Mouse (Mus musculus) forebrain, embryonic 12.5 days (tissue): ENCODE results near the gene Smurf1. TPM values are rescaled to one million over a fixed set of nuclear protein-coding genes. Genes with fewer than 3 reads are reported as not detected.

Source experiments
- ATAC-seq: fragments of 200-750 bp; cut with Nextera tagmentation; 2 replicates; pipeline ENCODE4 v1.8.0; 2017; ENCODE audit warnings: moderate TSS enrichment; ENCODE audit not compliant: low FRiP score
- H3K27ac ChIP-seq: fragments of 300-500 bp; sonication (generic); 2 replicates; pipeline ENCODE4 v1.5.1; 2016; ENCODE audit warnings: mild to moderate bottlenecking
- H3K27me3 ChIP-seq: fragments of 300-500 bp; sonication (generic); 2 replicates; pipeline ENCODE4 v1.6.1; 2016; ENCODE audit warnings: mild to moderate bottlenecking
- H3K36me3 ChIP-seq: fragments of 300-500 bp; sonication (generic); replicated peaks from 2 replicates; pipeline ENCODE4 v1.6.1; 2016; ENCODE audit warnings: mild to moderate bottlenecking
- H3K4me1 ChIP-seq: fragments of 300-500 bp; sonication (generic); 2 replicates; pipeline ENCODE4 v1.6.1; 2016
- H3K4me2 ChIP-seq: fragments of 300-500 bp; sonication (generic); 2 replicates; pipeline ENCODE4 v1.6.1; 2016; ENCODE audit warnings: mild to moderate bottlenecking, moderate library complexity
- H3K4me3 ChIP-seq: fragments of 300-500 bp; sonication (generic); replicated peaks from 2 replicates; pipeline ENCODE4 v1.5.1; 2016; ENCODE audit warnings: mild to moderate bottlenecking
- H3K9ac ChIP-seq: fragments of 300-500 bp; sonication (generic); 2 replicates; pipeline ENCODE4 v1.6.1; 2016; ENCODE audit warnings: mild to moderate bottlenecking
- H3K9me3 ChIP-seq: fragments of 300-500 bp; sonication (generic); 2 replicates; pipeline ENCODE4 v1.6.1; 2016
- WGBS: fragments of 180-500 bp; shearing (Covaris S2); methylation state at CpG from one replicate; pipeline ENCODE4 v1.1.7; 2016; 5-methylcytosine and 5-hydroxymethylcytosine counted together
- polyA plus RNA-seq: library from polyadenylated mRNA; unstranded; fragments of >200 nt; fragmentation: Nextera tagmentation; extraction: Ambion mirVana; gene quantifications from 2 replicates; pipeline ENCODE4 v1.2.1, GENCODE M21; 2016

Smurf1 gene
- polyA plus RNA-seq, 1 experiment from 2014 or later, result 22.7 TPM

DNA sequence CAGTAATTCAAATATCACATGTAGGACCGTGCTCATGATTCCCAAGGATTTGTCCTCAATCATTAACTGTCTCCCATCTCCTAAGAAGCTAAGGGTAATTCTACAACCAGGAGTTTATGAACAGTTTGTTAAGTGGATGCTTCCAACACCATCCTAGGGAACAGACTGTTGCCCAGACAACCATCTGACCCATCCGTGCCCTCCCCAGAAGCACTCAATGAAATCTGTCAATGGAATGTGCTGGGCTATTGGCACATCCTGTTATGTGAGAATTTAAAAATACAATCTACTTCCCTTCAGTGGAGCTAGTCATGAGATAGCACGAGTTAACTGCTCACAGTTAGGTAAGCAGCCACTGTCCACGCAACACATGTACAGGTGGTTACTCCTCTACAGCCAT, 56.1 kb downstream of the Smurf1 start:
- WGBS, result 85% methylated on average over 4 of the region's 4 CpGs
- peaks cover 23% of the 10 kb centered on the region for H3K4me1 ChIP-seq
- no peak for ATAC-seq

DNA sequence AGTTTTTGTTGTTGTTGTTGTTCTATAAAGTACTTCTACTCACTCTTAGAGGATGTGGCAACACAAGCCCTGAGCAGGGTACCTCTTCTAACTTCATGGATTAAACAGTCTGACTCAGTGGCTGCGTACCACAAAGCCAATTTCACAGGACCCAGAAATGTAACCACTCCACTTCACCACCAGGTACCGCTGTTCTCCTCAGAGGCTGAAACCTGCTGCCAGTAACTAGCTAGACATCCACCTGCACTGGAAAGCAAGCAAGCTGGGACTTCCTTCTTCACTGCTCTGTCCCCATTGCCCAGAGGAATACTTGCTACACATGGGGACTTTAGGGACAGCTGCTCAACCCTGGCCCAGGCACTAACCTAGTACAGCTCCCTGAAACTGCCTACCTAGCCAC, 58.1 kb downstream of the Smurf1 start:
- Histone ChIP-seq H3K4me1 (peaks cover 14% of the 10 kb centered on the region), H3K36me3 (no peaks in the 10 kb centered on the region), H3K9me3 (no peaks in the 10 kb centered on the region), H3K27me3 (no peaks in the 10 kb centered on the region), H3K4me2 (no peak overlapping the region), H3K9ac (no peak overlapping the region), H3K27ac (no peak overlapping the region), H3K4me3 (no peak overlapping the region)
- ATAC-seq, result no peak
- 58% methylated on average over 2 of the region's 2 CpGs for WGBS

More for the DNA sequence above, 56.1 kb downstream of the Smurf1 start:
- no peak overlapping the region for H3K4me3 ChIP-seq
- H3K9me3 ChIP-seq, result no peaks in the 10 kb centered on the region
- no peak overlapping the region for H3K9ac ChIP-seq
- no peak overlapping the region for H3K27ac ChIP-seq
- no peak overlapping the region for H3K4me2 ChIP-seq
- no peaks in the 10 kb centered on the region for H3K27me3 ChIP-seq
- no peaks in the 10 kb centered on the region for H3K36me3 ChIP-seq

DNA sequence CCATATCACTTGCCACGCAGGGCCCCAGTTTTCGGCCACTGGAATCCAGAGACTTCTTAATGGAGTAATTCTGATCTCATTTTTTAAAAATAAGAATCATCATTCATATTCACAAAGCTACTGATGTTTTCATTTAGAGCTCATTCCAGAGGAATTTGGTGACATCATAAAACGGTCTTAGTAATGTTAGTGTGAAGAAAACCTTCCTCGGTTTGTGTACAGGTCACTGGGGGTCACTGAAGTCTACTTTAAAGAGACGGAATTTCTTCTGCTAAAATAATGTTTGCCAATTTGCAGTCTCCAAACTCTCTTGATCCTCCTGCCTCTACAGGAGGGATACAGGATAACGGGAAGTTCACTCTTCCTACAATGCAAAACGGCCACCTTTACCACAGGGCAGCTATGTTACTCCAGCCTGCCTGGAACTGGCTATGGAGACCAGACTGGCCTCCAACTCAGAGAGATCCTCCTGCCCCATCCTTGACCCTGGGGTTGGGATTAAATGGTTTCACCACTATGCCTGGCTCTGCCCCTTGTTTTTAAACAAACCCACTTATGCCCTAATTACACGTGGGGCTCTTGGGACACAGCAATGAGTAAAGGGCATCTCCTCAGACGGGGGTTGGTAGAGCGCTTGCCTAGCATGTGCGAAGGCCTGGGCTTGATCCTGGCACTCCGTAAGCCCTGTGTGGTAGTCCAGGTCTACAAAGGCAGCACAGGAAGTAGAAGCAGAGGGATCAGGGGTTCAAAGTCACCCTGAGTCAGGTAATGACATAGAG, 61.1 kb downstream of the Smurf1 start:
- Histone ChIP-seq H3K4me3 (no peak overlapping the region), H3K4me2 (no peak overlapping the region), H3K27me3 (no peaks in the 10 kb centered on the region), H3K4me1 (0 out of 2 replicates have a peak, but pooled peaks cover under 1% of the 10 kb centered on the region), H3K27ac (no peak overlapping the region), H3K9me3 (no peaks in the 10 kb centered on the region), H3K9ac (no peak overlapping the region), H3K36me3 (peaks cover 12% of the 10 kb centered on the region)
- 77% methylated on average over 12 of the region's 12 CpGs for WGBS
- ATAC-seq, result no peak

DNA sequence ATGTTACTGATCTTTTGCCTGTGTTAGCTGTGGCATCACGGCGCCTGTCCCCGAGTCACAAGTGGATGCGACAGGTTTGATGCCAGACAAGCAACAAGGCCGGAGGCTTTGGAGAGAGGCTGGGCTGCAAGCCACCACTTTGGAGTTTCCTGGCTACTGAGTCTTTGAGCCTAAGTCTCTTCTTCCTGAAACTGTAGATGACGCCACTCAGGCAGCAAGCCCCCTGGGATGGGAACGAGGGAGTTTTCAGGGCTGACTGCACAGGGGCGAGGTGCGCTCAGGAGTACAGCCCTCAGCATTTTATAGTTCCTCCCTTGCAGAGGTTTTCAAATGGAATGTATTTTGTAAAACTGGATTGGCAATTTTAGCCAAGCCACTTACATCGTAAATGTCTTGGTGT, 63.9 kb downstream of the Smurf1 start:
- 76% methylated on average over 10 of the region's 10 CpGs for WGBS
- H3K9ac ChIP-seq, result no peak overlapping the region
- no peaks in the 10 kb centered on the region for H3K9me3 ChIP-seq
- H3K4me1 ChIP-seq, result peaks cover 18% of the 10 kb centered on the region
- H3K4me3 ChIP-seq, result no peak overlapping the region
- no peaks in the 10 kb centered on the region for H3K27me3 ChIP-seq
- no peak overlapping the region for H3K4me2 ChIP-seq
- no peak for ATAC-seq
- H3K27ac ChIP-seq, result no peak overlapping the region
- H3K36me3 ChIP-seq, result peaks cover 12% of the 10 kb centered on the region

DNA sequence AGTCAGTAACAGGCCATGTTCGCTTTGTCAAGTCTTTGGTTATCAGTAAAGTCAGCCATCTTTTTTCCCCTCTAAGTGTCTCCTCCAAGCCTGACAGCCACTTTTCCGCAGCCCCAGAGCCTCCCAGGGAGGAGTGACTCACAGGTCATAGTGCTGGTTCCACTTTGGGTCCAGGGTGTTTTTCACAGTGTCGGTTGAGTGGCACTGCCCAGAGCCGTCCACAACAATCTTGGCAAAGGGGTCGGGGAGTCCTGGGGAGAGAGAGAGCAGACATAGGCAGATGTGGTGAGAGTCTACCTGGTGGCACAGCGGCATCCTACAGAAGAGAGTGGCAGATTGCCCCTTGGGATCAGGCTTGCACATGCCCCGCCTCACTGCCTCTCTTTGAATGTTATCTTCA, 64.6 kb downstream of the Smurf1 start:
- peaks cover 18% of the 10 kb centered on the region for H3K4me1 ChIP-seq
- no peak for ATAC-seq
- no peak overlapping the region for H3K4me2 ChIP-seq
- no peak overlapping the region for H3K9ac ChIP-seq
- H3K36me3 ChIP-seq, result peaks cover 19% of the 10 kb centered on the region
- 80% methylated on average over 7 of the region's 7 CpGs for WGBS
- no peaks in the 10 kb centered on the region for H3K9me3 ChIP-seq
- H3K27me3 ChIP-seq, result no peaks in the 10 kb centered on the region
- H3K4me3 ChIP-seq, result no peak overlapping the region
- H3K27ac ChIP-seq, result no peak overlapping the region

DNA sequence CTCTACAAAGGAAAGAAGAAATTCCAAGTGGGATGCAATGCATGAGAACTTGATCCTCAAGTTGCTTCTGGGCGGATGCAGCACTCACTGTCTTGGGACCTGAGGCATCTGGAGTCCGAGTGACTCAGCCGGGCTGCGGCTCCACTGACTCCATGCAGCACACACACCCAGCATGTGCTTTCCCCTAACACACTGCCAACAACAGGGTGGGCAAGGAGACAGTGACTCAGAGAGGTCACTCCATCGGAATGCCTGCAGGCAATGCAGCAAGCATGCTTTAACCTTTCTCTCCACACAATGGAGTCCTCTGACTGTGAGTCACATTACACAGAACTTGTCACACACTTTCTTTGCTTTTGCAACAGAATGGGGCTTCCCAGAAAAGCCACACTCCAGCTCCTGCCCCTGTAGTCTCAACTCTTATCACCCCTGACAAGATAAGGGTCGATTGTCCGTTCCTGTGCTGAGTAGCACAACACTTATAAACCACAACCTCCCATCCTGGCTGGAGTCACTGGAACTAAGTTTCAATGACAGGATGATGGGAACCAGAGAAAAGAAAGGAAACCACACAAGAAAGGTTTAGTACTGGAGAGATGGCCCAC, 67.1 kb downstream of the Smurf1 start:
- Histone ChIP-seq H3K27ac (peak overlapping the region; percentile 31; the same call in 1 of the 2 replicates), H3K9me3 (no peaks in the 10 kb centered on the region), H3K36me3 (peaks cover 34% of the 10 kb centered on the region), H3K9ac (no peak overlapping the region), H3K4me2 (no peak overlapping the region), H3K4me3 (no peak overlapping the region), H3K27me3 (no peaks in the 10 kb centered on the region), H3K4me1 (peaks cover 18% of the 10 kb centered on the region)
- no peak for ATAC-seq
- WGBS, result 45% methylated on average over 7 of the region's 7 CpGs

DNA sequence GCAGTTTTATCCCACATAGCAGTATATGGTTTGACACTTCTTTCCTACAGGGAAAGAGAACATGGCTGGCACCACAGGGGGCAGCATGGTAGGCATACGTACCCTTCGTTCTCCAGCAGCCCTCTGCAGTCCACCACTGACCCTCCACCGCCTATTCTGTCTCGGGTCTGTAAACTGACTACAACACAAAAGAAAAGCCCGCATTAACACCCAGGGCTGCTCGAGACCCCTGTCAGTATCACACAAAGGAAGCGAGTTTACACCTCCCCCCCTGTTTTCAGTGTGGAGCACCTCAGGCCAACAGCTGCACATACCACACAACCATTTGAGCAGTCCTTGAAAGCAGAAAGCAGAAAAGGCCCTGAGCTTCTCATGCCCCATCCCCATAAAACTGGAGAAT, 67.8 kb downstream of the Smurf1 start:
- Histone ChIP-seq H3K9ac (no peak overlapping the region), H3K9me3 (no peaks in the 10 kb centered on the region), H3K36me3 (peaks cover 39% of the 10 kb centered on the region), H3K27ac (peak overlapping the region; percentile 33), H3K4me1 (peaks cover 18% of the 10 kb centered on the region), H3K27me3 (no peaks in the 10 kb centered on the region), H3K4me2 (no peak overlapping the region), H3K4me3 (no peak overlapping the region)
- ATAC-seq, result peak; percentile 75
- WGBS, result 6% methylated on average over 7 of the region's 7 CpGs

DNA sequence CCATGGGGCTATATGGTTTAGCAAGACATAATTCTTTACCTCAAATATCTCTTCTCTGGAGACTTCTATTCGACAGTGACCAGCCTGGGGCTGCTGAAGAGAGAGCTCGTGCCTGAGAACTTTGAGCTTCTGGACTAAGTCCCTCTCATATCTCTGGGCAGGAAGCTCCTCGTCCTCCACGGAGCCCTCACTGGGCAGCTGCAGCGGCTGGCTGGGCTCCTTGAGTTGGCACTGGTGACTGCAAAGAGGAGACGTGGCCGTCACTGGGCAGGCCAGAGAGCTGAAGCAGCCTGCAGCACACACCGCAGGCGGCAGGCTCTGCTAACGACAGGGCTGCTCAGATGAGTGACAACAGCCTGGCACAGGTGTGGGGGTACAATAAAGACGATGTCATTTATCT, 74.4 kb downstream of the Smurf1 start:
- H3K9ac ChIP-seq, result no peak overlapping the region
- no peak overlapping the region for H3K4me2 ChIP-seq
- no peak overlapping the region for H3K4me3 ChIP-seq
- H3K27ac ChIP-seq, result no peak overlapping the region
- H3K9me3 ChIP-seq, result no peaks in the 10 kb centered on the region
- no peaks in the 10 kb centered on the region for H3K27me3 ChIP-seq
- H3K4me1 ChIP-seq, result no peaks in the 10 kb centered on the region
- no peak for ATAC-seq
- H3K36me3 ChIP-seq, result peaks cover 77% of the 10 kb centered on the region
- 89% methylated on average over 11 of the region's 11 CpGs for WGBS

DNA sequence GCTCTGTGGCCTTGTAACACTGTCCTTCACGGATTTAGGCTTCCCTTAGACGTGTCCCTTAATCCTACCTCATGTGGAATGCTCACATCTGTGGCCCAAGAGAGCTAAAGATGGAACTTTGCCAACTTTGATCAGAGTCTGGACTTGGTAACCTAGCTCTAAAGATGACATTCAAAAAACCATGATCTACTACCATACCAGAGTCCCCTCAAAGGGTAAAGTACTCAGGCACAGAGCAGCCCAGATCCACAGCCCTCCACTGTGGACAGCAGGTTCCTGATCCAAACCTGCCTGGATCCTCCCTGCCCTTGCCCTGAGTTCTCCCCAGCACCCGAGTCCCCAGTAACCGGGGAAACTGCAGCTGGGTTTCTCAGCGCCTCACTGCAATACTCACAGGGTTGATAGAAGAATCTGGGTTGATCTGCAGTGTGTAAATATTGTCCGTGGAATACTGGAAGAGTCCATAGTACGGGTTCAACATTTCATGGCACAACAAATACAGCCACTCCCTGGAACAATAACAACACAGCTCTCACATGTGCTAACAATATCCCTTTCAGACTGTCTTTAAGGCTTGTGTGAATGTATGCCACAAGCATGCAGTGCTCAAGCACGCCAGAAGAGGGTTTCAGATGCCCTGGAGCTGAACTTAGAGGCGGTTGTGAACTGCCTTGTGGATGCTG, 79.5 kb downstream of the Smurf1 start:
- no peak overlapping the region for H3K9ac ChIP-seq
- ATAC-seq, result no peak
- H3K4me1 ChIP-seq, result no peaks in the 10 kb centered on the region
- peaks cover 91% of the 10 kb centered on the region for H3K36me3 ChIP-seq
- H3K27me3 ChIP-seq, result no peaks in the 10 kb centered on the region
- H3K4me2 ChIP-seq, result no peak overlapping the region
- WGBS, result 93% methylated on average over 9 of the region's 9 CpGs
- no peak overlapping the region for H3K27ac ChIP-seq
- no peaks in the 10 kb centered on the region for H3K9me3 ChIP-seq
- H3K4me3 ChIP-seq, result no peak overlapping the region

DNA sequence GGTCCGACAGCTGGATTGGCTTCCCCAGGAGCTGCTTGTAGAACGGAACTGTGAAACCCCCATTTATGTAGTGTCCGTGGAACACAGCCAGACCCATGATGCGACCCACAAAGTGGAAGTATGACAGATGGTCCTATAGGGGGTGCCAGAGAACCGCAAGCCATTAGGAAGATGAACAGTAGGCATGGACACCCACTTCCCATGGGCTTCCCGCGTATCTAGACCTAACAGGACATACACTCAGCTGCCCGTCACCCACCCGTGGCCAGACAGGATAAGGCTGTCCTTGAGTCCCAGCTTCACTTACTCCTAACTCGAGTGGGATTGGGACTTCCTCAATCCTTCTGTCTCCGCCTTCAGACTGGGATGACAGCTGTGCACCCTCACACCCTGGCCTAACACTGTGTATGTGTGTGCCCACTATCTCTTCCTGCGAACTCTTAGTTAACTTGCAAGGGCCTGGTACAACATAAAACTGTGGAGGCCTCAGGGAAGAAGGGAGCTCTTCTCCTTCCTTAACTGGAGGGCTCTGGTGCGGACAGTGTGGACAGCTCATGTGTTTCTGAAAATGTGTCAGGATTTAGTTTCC, 80.9 kb downstream of the Smurf1 start:
- WGBS, result 87% methylated on average over 13 of the region's 13 CpGs
- Histone ChIP-seq H3K4me2 (no peak overlapping the region), H3K9ac (no peak overlapping the region), H3K27me3 (no peaks in the 10 kb centered on the region), H3K36me3 (peaks cover 97% of the 10 kb centered on the region), H3K4me1 (no peaks in the 10 kb centered on the region), H3K27ac (no peak overlapping the region), H3K4me3 (no peak overlapping the region), H3K9me3 (no peaks in the 10 kb centered on the region)
- no peak for ATAC-seq

DNA sequence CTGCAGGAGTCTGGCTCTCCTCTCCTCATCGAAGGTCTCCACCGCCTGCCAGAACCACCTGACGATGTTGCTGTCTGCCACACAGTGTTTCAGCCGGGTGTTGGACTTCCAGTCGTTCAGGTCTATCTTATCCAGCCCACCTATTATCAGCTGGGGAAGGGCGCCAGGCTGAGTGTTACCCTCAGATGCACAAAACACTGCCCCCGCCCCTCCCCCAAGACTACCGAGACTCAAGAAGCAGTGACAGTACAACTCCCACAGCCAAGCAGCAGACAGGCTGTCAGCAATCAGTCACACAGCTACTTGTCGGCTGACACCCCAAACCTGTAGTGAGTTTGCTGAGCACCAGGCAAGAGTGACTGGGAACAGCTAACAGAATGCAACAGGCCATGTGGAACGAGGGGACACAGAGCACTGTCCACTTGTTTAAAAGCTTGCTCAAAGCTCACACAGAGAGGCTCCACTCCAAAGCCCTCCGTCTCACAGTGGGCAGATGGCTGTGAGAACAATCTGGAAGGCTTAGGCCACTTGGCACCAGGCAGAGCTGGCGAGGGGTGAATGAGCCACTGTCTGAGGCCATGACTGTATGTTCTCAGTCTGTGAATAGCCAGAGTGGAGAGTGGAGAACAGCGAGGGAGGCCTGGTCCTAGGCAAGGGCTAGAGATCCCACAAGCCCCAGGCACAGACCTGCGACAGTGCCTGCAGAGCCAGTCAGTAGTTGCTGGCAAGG, 83.8 kb downstream of the Smurf1 start:
- H3K36me3 ChIP-seq, result peaks cover 88% of the 10 kb centered on the region
- no peaks in the 10 kb centered on the region for H3K4me1 ChIP-seq
- no peaks in the 10 kb centered on the region for H3K27me3 ChIP-seq
- no peak for ATAC-seq
- H3K4me3 ChIP-seq, result no peak overlapping the region
- H3K9me3 ChIP-seq, result no peaks in the 10 kb centered on the region
- H3K9ac ChIP-seq, result no peak overlapping the region
- no peak overlapping the region for H3K4me2 ChIP-seq
- H3K27ac ChIP-seq, result no peak overlapping the region
- 93% methylated on average over 14 of the region's 14 CpGs for WGBS

DNA sequence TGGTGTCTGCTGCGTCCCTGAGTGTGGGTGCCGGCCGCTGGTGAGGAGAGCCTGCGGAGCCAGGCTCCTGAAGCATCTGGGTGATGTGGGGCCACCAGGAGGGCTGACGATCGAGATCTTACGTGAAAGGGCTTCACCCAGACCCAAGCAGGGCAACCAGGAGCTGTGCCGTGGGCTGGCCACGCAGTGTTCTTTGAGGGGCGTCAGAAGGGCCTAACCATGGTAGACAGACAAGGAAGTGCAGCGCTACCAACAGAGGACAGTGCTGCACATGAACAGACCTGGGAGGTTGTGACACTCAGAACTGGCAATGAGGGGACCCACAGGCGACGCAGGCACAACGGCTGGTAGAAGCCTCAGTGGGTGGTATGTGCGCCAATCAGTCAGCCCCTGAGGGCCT, 88.6 kb downstream of the Smurf1 start:
- peaks cover 42% of the 10 kb centered on the region for H3K36me3 ChIP-seq
- H3K4me1 ChIP-seq, result no peaks in the 10 kb centered on the region
- no peak overlapping the region for H3K27ac ChIP-seq
- no peaks in the 10 kb centered on the region for H3K27me3 ChIP-seq
- no peaks in the 10 kb centered on the region for H3K9me3 ChIP-seq
- no peak overlapping the region for H3K9ac ChIP-seq
- ATAC-seq, result no peak
- H3K4me3 ChIP-seq, result no peak overlapping the region
- 93% methylated on average over 15 of the region's 15 CpGs for WGBS
- no peak overlapping the region for H3K4me2 ChIP-seq
